Mouse (Mus musculus): ENCODE results near the gene Raet1e.

- TF ChIP-seq POLR2A (IDR thresholded peaks at IDR 0.05; ENCODE audit: low read depth, low read length) (no peak), CTCF (conservative IDR thresholded peaks at IDR 0.05; ENCODE audit: insufficient read depth, insufficient read length, low read depth, low read length) (no peak)
Observed at GRCm38 (mm10) chr10:22142926-22143325, 15.4 kb upstream of the Raet1e start.
